8 mouse cellular contexts compared by ENCODE assay signal in the genomic region with DNA sequence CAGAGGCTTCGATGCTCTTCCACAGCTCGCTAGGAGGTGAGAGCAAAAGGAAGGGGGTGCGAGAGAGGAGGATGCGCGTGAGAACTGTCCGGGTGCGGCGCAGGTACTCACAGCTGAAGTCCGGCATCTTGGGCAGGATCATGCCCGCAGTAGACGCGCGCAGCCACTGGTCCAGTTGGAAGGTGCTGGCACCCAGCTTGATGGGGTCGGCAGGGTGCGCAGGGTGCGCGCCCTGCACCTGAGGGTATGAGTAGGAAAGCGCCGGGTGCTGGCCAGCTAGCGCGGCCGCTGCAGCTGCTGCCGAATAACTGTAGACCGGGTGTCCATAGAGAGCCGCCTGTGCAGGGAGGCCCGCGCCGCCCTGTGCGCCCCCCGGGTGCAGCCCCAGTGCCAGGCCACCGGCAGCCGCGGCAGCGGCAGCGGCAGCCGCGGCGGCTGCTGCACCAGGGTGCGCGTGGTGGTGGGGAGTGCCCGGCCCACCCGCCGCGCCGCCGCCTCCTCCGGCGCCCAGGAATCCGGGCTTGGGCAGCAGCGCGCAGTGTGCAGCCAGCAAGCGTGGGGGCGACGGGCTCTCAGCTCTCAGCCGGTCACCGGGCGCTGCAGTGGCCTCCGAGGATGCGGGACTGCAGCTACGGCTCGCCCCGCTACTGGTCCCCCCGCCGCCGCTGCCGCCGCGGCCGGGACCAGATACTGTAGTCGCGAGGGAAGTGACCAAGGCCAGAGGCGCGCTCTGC. TPM values are rescaled to one million over a fixed set of nuclear protein-coding genes. Genes with fewer than 3 reads are reported as not detected.
DNase-seq lines count a peak whose midpoint lies in the region; ATAC-seq lines count a peak whose summit lies in the region.

No protein-coding gene starts in this region.

- peaks cover 98% of the 10 kb centered on the region for H3K27me3 ChIP-seq in kidney, embryonic 16.5 days (ENCODE audit: insufficient read depth, low read length)
- peaks cover 100% of the 10 kb centered on the region for H3K27me3 ChIP-seq in embryonic facial prominence, embryonic 12.5 days
- H3K27me3 ChIP-seq in hindbrain, embryonic 16.5 days (replicated peaks; ENCODE audit: control insufficient read depth, insufficient read depth, low read length), result peaks cover 82% of the 10 kb centered on the region
- peaks cover 78% of the 10 kb centered on the region for H3K27me3 ChIP-seq in midbrain, embryonic 16.5 days (ENCODE audit: control insufficient read depth, insufficient read depth, low read depth, low read length)

- H3K9ac ChIP-seq in kidney, embryonic 16.5 days (replicated peaks; ENCODE audit: low read length), result no peak overlapping the region
- peak overlapping the region; percentile 24; the same call in 1 of the 2 replicates for H3K9ac ChIP-seq in embryonic facial prominence, embryonic 12.5 days
- H3K9ac ChIP-seq in hindbrain, embryonic 16.5 days (ENCODE audit: low read depth, low read length), result no peak overlapping the region; the same call in 1 of the 2 replicates
- H3K9ac ChIP-seq in midbrain, embryonic 16.5 days (ENCODE audit: low read depth, low read length), result peak overlapping the region; percentile 32; the same call in 1 of the 2 replicates

- H3K27ac ChIP-seq in kidney, embryonic 16.5 days (ENCODE audit: low read length), result no peak overlapping the region
- H3K27ac ChIP-seq in embryonic facial prominence, embryonic 12.5 days, result no peak overlapping the region
- H3K27ac ChIP-seq in hindbrain, embryonic 16.5 days (ENCODE audit: low read depth, low read length), result no peak overlapping the region
- H3K27ac ChIP-seq in midbrain, embryonic 16.5 days (ENCODE audit: low read length), result no peak overlapping the region

- no peaks in the 10 kb centered on the region for H3K9me3 ChIP-seq in kidney, embryonic 16.5 days (ENCODE audit: low read length)
- no peaks in the 10 kb centered on the region for H3K9me3 ChIP-seq in embryonic facial prominence, embryonic 12.5 days
- H3K9me3 ChIP-seq in hindbrain, embryonic 16.5 days (ENCODE audit: control insufficient read depth, low read length), result no peaks in the 10 kb centered on the region
- no peaks in the 10 kb centered on the region for H3K9me3 ChIP-seq in midbrain, embryonic 16.5 days (replicated peaks; ENCODE audit: control insufficient read depth, low read length, poor library complexity, severe bottlenecking)

- DNase-seq in kidney, postnatal 36 days, result no peak
- DNase-seq in retina, postnatal 1 day, result no peak
- no peak for DNase-seq in lung, adult 18-20 months
- no peak for DNase-seq in right cerebral cortex, postnatal 4 days

- no peaks in the 10 kb centered on the region for H3K36me3 ChIP-seq in kidney, embryonic 16.5 days (ENCODE audit: insufficient read depth, low read length)
- no peaks in the 10 kb centered on the region for H3K36me3 ChIP-seq in embryonic facial prominence, embryonic 12.5 days
- no peaks in the 10 kb centered on the region for H3K36me3 ChIP-seq in hindbrain, embryonic 16.5 days (ENCODE audit: control insufficient read depth, insufficient read depth, low read length)
- H3K36me3 ChIP-seq in midbrain, embryonic 16.5 days (ENCODE audit: control insufficient read depth, insufficient read depth, low read length), result no peaks in the 10 kb centered on the region

- H3K4me3 ChIP-seq in kidney, embryonic 16.5 days (ENCODE audit: low read length), result peak overlapping the region; percentile 42
- peak overlapping the region; percentile 33 for H3K4me3 ChIP-seq in embryonic facial prominence, embryonic 12.5 days
- peak overlapping the region; percentile 35 for H3K4me3 ChIP-seq in hindbrain, embryonic 16.5 days (ENCODE audit: low read length)
- H3K4me3 ChIP-seq in midbrain, embryonic 16.5 days (ENCODE audit: low read depth, low read length), result peak overlapping the region; percentile 24

- H3K4me1 ChIP-seq in kidney, embryonic 16.5 days (ENCODE audit: insufficient read depth, low read length), result peaks cover 17% of the 10 kb centered on the region
- H3K4me1 ChIP-seq in embryonic facial prominence, embryonic 12.5 days, result peaks cover 15% of the 10 kb centered on the region; the same call in 1 of the 2 replicates
- H3K4me1 ChIP-seq in hindbrain, embryonic 16.5 days (ENCODE audit: control insufficient read depth, insufficient read depth, low read depth, low read length), result peaks cover 13% of the 10 kb centered on the region
- peaks cover 12% of the 10 kb centered on the region for H3K4me1 ChIP-seq in midbrain, embryonic 16.5 days (ENCODE audit: control insufficient read depth, insufficient read depth, low read length)

- ATAC-seq in kidney, embryonic 16.5 days (ENCODE audit: low FRiP score, low TSS enrichment), result peak; percentile 5; the same call in 1 of the 2 replicates
- ATAC-seq in embryonic facial prominence, embryonic 12.5 days (ENCODE audit: insufficient number of reproducible peaks, insufficient read depth, low FRiP score, low TSS enrichment), result 0 out of 2 replicates have a peak, but pooled peaks have one; percentile 49
- ATAC-seq in hindbrain, embryonic 16.5 days, result 0 out of 2 replicates have a peak, but pooled peaks have one; percentile 34
- 0 out of 2 replicates have a peak, but pooled peaks have one; percentile 21 for ATAC-seq in midbrain, embryonic 16.5 days

- under 1% methylated on average over 72 of the region's 73 CpGs for WGBS in kidney, embryonic 16.5 days
- WGBS in embryonic facial prominence, embryonic 12.5 days, result under 1% methylated on average over 58 of the region's 73 CpGs
- under 1% methylated on average over 64 of the region's 73 CpGs for WGBS in hindbrain, embryonic 16.5 days
- WGBS in midbrain, embryonic 16.5 days, result under 1% methylated on average over 66 of the region's 73 CpGs

- peak overlapping the region; percentile 62 for H3K4me2 ChIP-seq in kidney, embryonic 16.5 days (replicated peaks; ENCODE audit: low read depth, low read length)
- H3K4me2 ChIP-seq in embryonic facial prominence, embryonic 12.5 days (replicated peaks), result peak overlapping the region; percentile 52
- peak overlapping the region; percentile 59 for H3K4me2 ChIP-seq in hindbrain, embryonic 16.5 days (ENCODE audit: low read length)
- H3K4me2 ChIP-seq in midbrain, embryonic 16.5 days (ENCODE audit: low read length), result peak overlapping the region; percentile 50

RNA-seq across cellular contexts. Expression of a gene that starts 0.6 kb away (rescaled TPM):
- polyA plus RNA-seq in kidney, embryonic 16.5 days (2015; fragmentation: Nextera tagmentation; extraction: Ambion mirVana), result not detected in 2 replicates
- 0.10 TPM in 1 of 2 replicates, not detected in the other for polyA plus RNA-seq in embryonic facial prominence, embryonic 12.5 days (2016; fragmentation: Nextera tagmentation; extraction: Ambion mirVana)
- 0.25 TPM in 1 of 2 replicates, not detected in the other for polyA plus RNA-seq in hindbrain, embryonic 16.5 days (2015; fragmentation: Nextera tagmentation; extraction: Ambion mirVana)
- polyA plus RNA-seq in midbrain, embryonic 16.5 days (2015; fragmentation: Nextera tagmentation; extraction: Ambion mirVana), result not detected in 2 replicates

RNA-seq across cellular contexts. Expression of a gene that starts 43.2 kb away (rescaled TPM):
- 25.5 and 29.4 TPM in 2 replicates for polyA plus RNA-seq in kidney, embryonic 16.5 days (2015; fragmentation: Nextera tagmentation; extraction: Ambion mirVana)
- polyA plus RNA-seq in embryonic facial prominence, embryonic 12.5 days (2016; fragmentation: Nextera tagmentation; extraction: Ambion mirVana), result 27.2 and 31.7 TPM in 2 replicates
- polyA plus RNA-seq in hindbrain, embryonic 16.5 days (2015; fragmentation: Nextera tagmentation; extraction: Ambion mirVana), result 18.2 and 18.9 TPM in 2 replicates
- polyA plus RNA-seq in midbrain, embryonic 16.5 days (2015; fragmentation: Nextera tagmentation; extraction: Ambion mirVana), result 21.1 and 21.3 TPM in 2 replicates

Comparison
In these comparisons a context has a peak if more than half of its experiments do, and no peak if none do; other contexts are left out.
1. H3K9ac ChIP-seq: peak in embryonic facial prominence, embryonic 12.5 days (single experiment) and midbrain, embryonic 16.5 days (single experiment); none in kidney, embryonic 16.5 days (single experiment) and hindbrain, embryonic 16.5 days (single experiment).
2. Peak in every context shown above with its lines, with median percentiles within 50 percentile points of each other: ATAC-seq, H3K4me2 ChIP-seq and H3K4me3 ChIP-seq.